In genomic region chr13:100525935-100526648, GRCm38 (mm10) we compare ENCODE assay signal across 11 mouse cellular contexts. TPM values are rescaled to one million over a fixed set of nuclear protein-coding genes. Genes with fewer than 3 reads are reported as not detected.
A peak's percentile ranks its signal among the peaks of the same experiment; 100 is the strongest.
DNase-seq lines count a peak whose midpoint lies in the region; ATAC-seq and TF ChIP-seq lines count a peak whose summit lies in the region.
"Had no signal": no experiment of that assay in that cellular context is flagged by ENCODE, and none has a peak within 500 bp of the region (broad histone marks: within the 10 kb centered on the region; RNA-seq: fewer than 3 reads in every experiment).

No protein-coding gene starts in this region.

- H3K4me3 ChIP-seq in forebrain, embryonic 14.5 days (ENCODE audit: low read depth, low read length): no peak overlapping the region
- no peak overlapping the region for H3K4me3 ChIP-seq in forebrain, embryonic 10.5 days
- no peak overlapping the region for H3K4me3 ChIP-seq in lung, embryonic 15.5 days
- H3K4me3 ChIP-seq in lung, adult 2 months (replicated peaks; ENCODE audit: extremely low read depth, low read depth, low read length): no peak overlapping the region
- H3K4me3 ChIP-seq in liver, embryonic 16.5 days (ENCODE audit: low read depth, low read length): no peak overlapping the region
- H3K4me3 ChIP-seq: embryonic facial prominence, embryonic 12.5 days; midbrain, embryonic 13.5 days had no signal

- H3K27me3 ChIP-seq in forebrain, embryonic 14.5 days (replicated peaks; ENCODE audit: control insufficient read depth, insufficient read depth, low read length): no peaks in the 10 kb centered on the region
- no peaks in the 10 kb centered on the region for H3K27me3 ChIP-seq in forebrain, embryonic 10.5 days (ENCODE audit: poor library complexity, severe bottlenecking)
- H3K27me3 ChIP-seq in lung, embryonic 15.5 days: no peaks in the 10 kb centered on the region
- H3K27me3 ChIP-seq in liver, embryonic 16.5 days (ENCODE audit: control insufficient read depth, insufficient read depth, low read depth, low read length): no peaks in the 10 kb centered on the region
- H3K27me3 ChIP-seq: embryonic facial prominence, embryonic 12.5 days; midbrain, embryonic 13.5 days had no signal

- WGBS in forebrain, embryonic 14.5 days: 77% methylated on average over 6 of the region's 6 CpGs
- WGBS in forebrain, embryonic 10.5 days: 85% methylated on average over 6 of the region's 6 CpGs
- 66% methylated on average over 6 of the region's 6 CpGs for WGBS in lung, embryonic 15.5 days
- 36% methylated on average over 6 of the region's 6 CpGs for WGBS in lung, adult 2 months
- WGBS in liver, embryonic 16.5 days (ENCODE audit: insufficient replicate concordance): 59% methylated on average over 6 of the region's 6 CpGs

- no peak overlapping the region for H3K9ac ChIP-seq in forebrain, embryonic 14.5 days (ENCODE audit: low read length)
- no peak overlapping the region for H3K9ac ChIP-seq in lung, embryonic 15.5 days
- no peak overlapping the region for H3K9ac ChIP-seq in liver, embryonic 16.5 days (ENCODE audit: low read depth, low read length)
- H3K9ac ChIP-seq: embryonic facial prominence, embryonic 12.5 days; midbrain, embryonic 13.5 days had no signal

- no peak for TF ChIP-seq CTCF in lung, adult 2 months (IDR thresholded peaks at IDR 0.05; ENCODE audit: insufficient read depth, low read length)

- peak; percentile 69 for DNase-seq in forebrain, embryonic 14.5 days (ENCODE audit: low spot score)
- no peak for DNase-seq in forebrain, embryonic 10.5 days (ENCODE audit: extremely low spot score, low spot score)
- DNase-seq in lung, adult 2 months: no peak
- DNase-seq in cerebellum, adult 8-10 months: peak; percentile 54
- no peak for DNase-seq in kidney, adult 9 months
- DNase-seq: heart, adult 18-20 months had no signal

- H3K27ac ChIP-seq in forebrain, embryonic 14.5 days (ENCODE audit: low read depth, low read length): peak overlapping the region; percentile 55
- no peak overlapping the region for H3K27ac ChIP-seq in forebrain, embryonic 10.5 days
- 0 out of 2 replicates have a peak overlapping the region, but pooled peaks have one; percentile 20 for H3K27ac ChIP-seq in lung, embryonic 15.5 days
- H3K27ac ChIP-seq in liver, embryonic 16.5 days (ENCODE audit: low read length): peak overlapping the region; percentile 38
- H3K27ac ChIP-seq: embryonic facial prominence, embryonic 12.5 days; midbrain, embryonic 13.5 days had no signal

- H3K36me3 ChIP-seq in forebrain, embryonic 14.5 days (ENCODE audit: control insufficient read depth, insufficient read depth, low read length): no peaks in the 10 kb centered on the region
- H3K36me3 ChIP-seq in forebrain, embryonic 10.5 days (replicated peaks): no peaks in the 10 kb centered on the region
- no peaks in the 10 kb centered on the region for H3K36me3 ChIP-seq in lung, embryonic 15.5 days
- H3K36me3 ChIP-seq in liver, embryonic 16.5 days (ENCODE audit: control insufficient read depth, insufficient read depth): no peaks in the 10 kb centered on the region; the same call in 1 of the 2 replicates
- H3K36me3 ChIP-seq: embryonic facial prominence, embryonic 12.5 days; midbrain, embryonic 13.5 days had no signal

- H3K9me3 ChIP-seq in forebrain, embryonic 14.5 days (replicated peaks; ENCODE audit: control insufficient read depth, low read length): no peaks in the 10 kb centered on the region
- no peaks in the 10 kb centered on the region for H3K9me3 ChIP-seq in forebrain, embryonic 10.5 days
- no peaks in the 10 kb centered on the region for H3K9me3 ChIP-seq in lung, embryonic 15.5 days
- no peaks in the 10 kb centered on the region for H3K9me3 ChIP-seq in liver, embryonic 16.5 days (replicated peaks; ENCODE audit: control insufficient read depth, low read length)
- H3K9me3 ChIP-seq: embryonic facial prominence, embryonic 12.5 days; midbrain, embryonic 13.5 days had no signal

- ATAC-seq in forebrain, embryonic 14.5 days: peak; percentile 74; the same call in 1 of the 2 replicates
- ATAC-seq in lung, embryonic 15.5 days (ENCODE audit: borderline replicate concordance, extremely low read depth, low FRiP score, low TSS enrichment): no peak
- ATAC-seq in liver, embryonic 16.5 days (ENCODE audit: low read depth): no peak
- ATAC-seq in megakaryocyte progenitor cell, adult 5-6 weeks (replicated peaks; ENCODE audit: poor library complexity): no peak
- ATAC-seq: midbrain, embryonic 13.5 days had no signal

- H3K4me2 ChIP-seq in forebrain, embryonic 14.5 days (ENCODE audit: low read length): no peak overlapping the region
- no peak overlapping the region for H3K4me2 ChIP-seq in lung, embryonic 15.5 days
- H3K4me2 ChIP-seq in liver, embryonic 16.5 days (ENCODE audit: low read depth, low read length): no peak overlapping the region
- H3K4me2 ChIP-seq: embryonic facial prominence, embryonic 12.5 days; midbrain, embryonic 13.5 days had no signal

- no peak for TF ChIP-seq POLR2A in lung, adult 2 months (IDR thresholded peaks at IDR 0.05; ENCODE audit: borderline replicate concordance, extremely low read depth, low read depth, low read length)

- H3K4me1 ChIP-seq in forebrain, embryonic 14.5 days (ENCODE audit: control insufficient read depth, insufficient read depth, low read length): no peaks in the 10 kb centered on the region
- H3K4me1 ChIP-seq in forebrain, embryonic 10.5 days: no peaks in the 10 kb centered on the region
- H3K4me1 ChIP-seq in lung, embryonic 15.5 days: no peaks in the 10 kb centered on the region
- H3K4me1 ChIP-seq in lung, adult 2 months (ENCODE audit: control insufficient read depth, insufficient read depth, low read length): peaks cover 6% of the 10 kb centered on the region
- peaks cover 4% of the 10 kb centered on the region for H3K4me1 ChIP-seq in liver, embryonic 16.5 days (ENCODE audit: control insufficient read depth, low read depth, low read length)
- H3K4me1 ChIP-seq: embryonic facial prominence, embryonic 12.5 days; midbrain, embryonic 13.5 days had no signal

RNA-seq across cellular contexts. Expression of gene Ocln, which starts 26.4 kb away (rescaled TPM):
- 5.6 and 10.5 TPM in 2 replicates for polyA plus RNA-seq in forebrain, embryonic 14.5 days (2014; fragmentation: Nextera tagmentation; extraction: Ambion mirVana)
- polyA plus RNA-seq in forebrain, embryonic 10.5 days (2016; fragmentation: Nextera tagmentation; extraction: Ambion mirVana): 3.1 and 3.6 TPM in 2 replicates
- polyA plus RNA-seq in lung, embryonic 15.5 days (2015; fragmentation: Nextera tagmentation; extraction: Ambion mirVana): 32.6 and 34.1 TPM in 2 replicates
- polyA plus RNA-seq in lung, adult 2 months (2012; rRNA removed): 15.0 and 21.3 TPM in 2 replicates
- 12.9 and 15.1 TPM in 2 replicates for polyA plus RNA-seq in liver, embryonic 16.5 days (2015; fragmentation: Nextera tagmentation; extraction: Ambion mirVana)
- total RNA-seq in megakaryocyte progenitor cell, adult 5-6 weeks (2015): 0.30 TPM in 1 of 2 replicates, not detected in the other
- total RNA-seq in megakaryocyte progenitor cell, adult 5-6 weeks (2017): not detected in 2 replicates

RNA-seq across cellular contexts. Expression of gene Gtf2h2, which starts 33.7 kb away (rescaled TPM):
- polyA plus RNA-seq in forebrain, embryonic 14.5 days (2014; fragmentation: Nextera tagmentation; extraction: Ambion mirVana): 63.0 and 64.8 TPM in 2 replicates
- polyA plus RNA-seq in forebrain, embryonic 10.5 days (2016; fragmentation: Nextera tagmentation; extraction: Ambion mirVana): 92.8 and 96.4 TPM in 2 replicates
- 65.2 and 65.4 TPM in 2 replicates for polyA plus RNA-seq in lung, embryonic 15.5 days (2015; fragmentation: Nextera tagmentation; extraction: Ambion mirVana)
- polyA plus RNA-seq in lung, adult 2 months (2012; rRNA removed): 16.9 and 17.2 TPM in 2 replicates
- polyA plus RNA-seq in liver, embryonic 16.5 days (2015; fragmentation: Nextera tagmentation; extraction: Ambion mirVana): 20.0 and 22.3 TPM in 2 replicates
- total RNA-seq in megakaryocyte progenitor cell, adult 5-6 weeks (2015): 62.5 and 69.7 TPM in 2 replicates
- total RNA-seq in megakaryocyte progenitor cell, adult 5-6 weeks (2017): 57.3 and 66.1 TPM in 2 replicates

Comparison
In these comparisons a context has a peak if more than half of its experiments do, and no peak if none do; other contexts are left out.
1. DNase-seq: peak in forebrain, embryonic 14.5 days (single experiment) and cerebellum, adult 8-10 months (single experiment); none in forebrain, embryonic 10.5 days (single experiment), lung, adult 2 months (single experiment) and kidney, adult 9 months (single experiment).